Mouse (Mus musculus): ENCODE measurements around the gene Nme2. TPM values are rescaled to one million over a fixed set of nuclear protein-coding genes. Genes with fewer than 3 reads are reported as not detected.

The Nme2 gene
- polyA plus RNA-seq (2012; ENCODE audit: low replicate concordance): 41.6 and 50.9 TPM in 2 replicates

GRCm38 (mm10) chr11:93956159-93956558 is at the start of gene Nme2:
Gene Nme2 (minus strand): TSS chr11:93956259.

DNA sequence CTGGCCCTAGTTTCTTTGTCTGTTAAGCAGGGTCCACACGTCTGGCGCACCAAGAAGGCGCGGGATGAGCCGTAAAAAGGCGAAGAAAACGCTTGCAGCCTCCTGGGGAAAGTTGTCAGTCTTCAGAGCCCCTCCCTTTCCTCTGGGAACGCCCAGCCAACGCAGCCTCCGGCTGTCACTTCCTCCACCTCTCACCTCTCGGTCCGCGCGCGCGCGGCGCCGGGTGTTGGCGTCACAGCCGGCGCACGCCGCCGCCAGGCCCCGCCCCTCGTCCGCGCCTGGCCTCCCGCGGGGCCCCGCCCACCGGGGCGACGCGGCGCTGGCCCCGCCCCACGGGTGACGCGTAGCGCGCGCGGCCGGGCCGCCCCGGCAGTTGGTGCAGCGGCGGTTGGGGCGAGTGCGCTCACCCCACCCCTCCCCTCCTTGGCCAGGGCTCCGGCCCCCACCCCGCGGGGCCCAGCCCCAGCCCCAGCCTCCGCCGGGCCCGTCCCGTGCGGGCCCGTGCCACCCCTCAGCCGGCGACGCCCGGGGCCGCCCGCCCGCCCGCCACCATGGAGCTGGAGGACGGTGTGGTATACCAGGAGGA is 39.8 kb upstream of the Nme2 start, which contains the start of gene Spag9:
TSS of gene Spag9 (plus strand) at position 372 of the 586 bp plus-strand sequence.

DNA sequence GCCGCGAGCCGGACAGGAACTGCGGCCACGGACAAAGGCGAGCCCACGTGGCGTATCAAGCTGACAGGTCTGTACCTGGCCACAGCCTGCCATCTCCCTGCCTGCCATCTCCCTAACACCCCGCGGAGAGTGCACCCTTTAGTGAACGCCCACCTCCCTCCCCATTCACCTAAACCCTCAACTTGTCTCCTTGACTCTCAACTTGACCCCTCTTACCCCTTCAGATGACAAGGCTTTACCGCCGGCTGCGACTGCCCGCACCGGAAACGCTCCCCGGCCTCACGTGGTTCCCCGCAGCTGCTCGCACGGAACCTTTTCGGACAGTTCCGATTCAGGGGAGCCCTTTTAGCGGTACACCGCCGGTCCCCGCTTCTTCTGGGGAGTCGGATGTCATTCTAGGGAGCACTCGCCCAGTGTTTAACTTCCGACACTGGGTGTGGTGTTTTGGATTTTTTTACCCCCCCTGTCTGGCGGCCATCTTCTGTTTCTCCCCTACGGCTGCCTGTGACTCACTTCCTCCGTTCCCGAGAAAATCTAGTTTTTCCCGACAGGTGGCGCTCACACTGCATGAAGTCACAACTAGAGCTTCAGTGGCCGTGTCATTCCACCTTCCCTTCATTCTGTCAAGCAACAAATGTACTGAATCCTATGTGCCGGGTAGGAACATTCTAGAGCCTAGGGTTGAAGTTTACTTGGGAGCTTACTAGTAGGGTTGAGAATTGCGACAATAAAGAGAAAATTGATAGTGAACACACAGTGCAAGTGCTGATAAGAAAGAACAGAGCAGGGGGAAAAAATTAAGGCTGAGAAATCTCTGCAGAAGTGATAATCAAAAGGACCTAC is 12.2 kb upstream of the Nme2 start, which contains the start of the genes Gm20390 and Nme1:
TSS of gene Gm20390 (minus strand) at position 289 of the 843 bp plus-strand sequence.
TSS of gene Nme1 (minus strand) at position 517 of the 843 bp plus-strand sequence.

Other genes starting within 250 kb of the Nme2 start
- 21.6 and 29.7 TPM in 2 replicates for gene Utp18, start 70.5 kb downstream of the Nme2 start, polyA plus RNA-seq (2012; ENCODE audit: low replicate concordance)
- gene Mbtd1, start 70.4 kb downstream of the Nme2 start, polyA plus RNA-seq (2012; ENCODE audit: low replicate concordance): 9.6 and 12.5 TPM in 2 replicates
- 98.3 and 101 TPM in 2 replicates for gene Gm20390, start 12.0 kb upstream of the Nme2 start, polyA plus RNA-seq (2012; ENCODE audit: low replicate concordance)
- 61.4 and 103 TPM in 2 replicates for gene Nme1, start 12.3 kb upstream of the Nme2 start, polyA plus RNA-seq (2012; ENCODE audit: low replicate concordance)
- gene Spag9, start 39.8 kb upstream of the Nme2 start, polyA plus RNA-seq (2012; ENCODE audit: low replicate concordance): 13.5 and 25.4 TPM in 2 replicates

Measured in leukemia stem cell, adult 10-12 weeks (primary cell).